Mouse (Mus musculus): ENCODE measurements around the gene Olfr96. TPM values are rescaled to one million over a fixed set of nuclear protein-coding genes. Genes with fewer than 3 reads are reported as not detected.

Gene Olfr96
- polyA plus RNA-seq, 1 experiment from 2014 or later, result not detected

GRCm38 (mm10) chr17:37249460-37249859, 29.5 kb downstream of the Olfr96 start:
- Histone ChIP-seq H3K9me3 (ENCODE audit: control insufficient read depth, low read length) (no peaks in the 10 kb centered on the region), H3K27me3 (ENCODE audit: control insufficient read depth, insufficient read depth, low read length) (no peaks in the 10 kb centered on the region), H3K9ac (ENCODE audit: low read length) (no peak overlapping the region), H3K4me2 (no peak overlapping the region), H3K4me1 (ENCODE audit: control insufficient read depth, insufficient read depth, low read length) (no peaks in the 10 kb centered on the region), H3K27ac (ENCODE audit: low read depth, low read length) (no peak overlapping the region), H3K4me3 (ENCODE audit: low read depth, low read length) (no peak overlapping the region), H3K36me3 (ENCODE audit: control insufficient read depth, insufficient read depth, low read length) (no peaks in the 10 kb centered on the region)
- ATAC-seq (ENCODE audit: low FRiP score), result no peak
- DNase-seq (ENCODE audit: low spot score, missing footprints), result no peak

- H3K27ac ChIP-seq (ENCODE audit: low read depth, low read length), result no peak overlapping the region
- H3K4me3 ChIP-seq (ENCODE audit: low read depth, low read length), result no peak overlapping the region
- no peak for DNase-seq (ENCODE audit: low spot score, missing footprints)
- no peaks in the 10 kb centered on the region for H3K36me3 ChIP-seq (ENCODE audit: control insufficient read depth, insufficient read depth, low read length)
- no peak overlapping the region for H3K9ac ChIP-seq (ENCODE audit: low read length)
- no peak overlapping the region for H3K4me2 ChIP-seq
- no peaks in the 10 kb centered on the region for H3K9me3 ChIP-seq (ENCODE audit: control insufficient read depth, low read length)
- H3K4me1 ChIP-seq (ENCODE audit: control insufficient read depth, insufficient read depth, low read length), result no peaks in the 10 kb centered on the region
- H3K27me3 ChIP-seq (ENCODE audit: control insufficient read depth, insufficient read depth, low read length), result no peaks in the 10 kb centered on the region
- ATAC-seq (ENCODE audit: low FRiP score), result no peak
- WGBS, result 14% methylated on average over 1 of the region's 1 CpGs
Observed at GRCm38 (mm10) chr17:37250544-37250943, 30.6 kb downstream of the Olfr96 start.

GRCm38 (mm10) chr17:37263626-37264025, 43.7 kb downstream of the Olfr96 start, which contains the start of gene Olfr98:
Gene Olfr98, minus strand, starts transcription at chr17:37263749.
- Histone ChIP-seq H3K4me1 (ENCODE audit: control insufficient read depth, insufficient read depth, low read length) (no peaks in the 10 kb centered on the region), H3K27me3 (ENCODE audit: control insufficient read depth, insufficient read depth, low read length) (no peaks in the 10 kb centered on the region), H3K4me3 (ENCODE audit: low read depth, low read length) (no peak within 1 kb of the TSS), H3K4me2 (no peak within 1 kb of the TSS), H3K36me3 (ENCODE audit: control insufficient read depth, insufficient read depth, low read length) (no peaks in the 10 kb centered on the region), H3K9me3 (ENCODE audit: control insufficient read depth, low read length) (no peaks in the 10 kb centered on the region), H3K27ac (ENCODE audit: low read depth, low read length) (no peak within 1 kb of the TSS), H3K9ac (ENCODE audit: low read length) (no peak within 1 kb of the TSS)
- WGBS, result 78% methylated on average over 1 of the region's 1 CpGs
- DNase-seq (ENCODE audit: low spot score, missing footprints) (no peak), ATAC-seq (ENCODE audit: low FRiP score) (no peak)

- peak; percentile 99 for ATAC-seq (ENCODE audit: low FRiP score)
- Histone ChIP-seq H3K9ac (ENCODE audit: low read length) (peak within 1 kb of the TSS; percentile 54), H3K4me3 (ENCODE audit: low read depth, low read length) (peak within 1 kb of the TSS; percentile 41), H3K4me2 (peak within 1 kb of the TSS; percentile 59), H3K27ac (ENCODE audit: low read depth, low read length) (no peak within 1 kb of the TSS), H3K4me1 (ENCODE audit: control insufficient read depth, insufficient read depth, low read length) (no peaks in the 10 kb centered on the region), H3K27me3 (ENCODE audit: control insufficient read depth, insufficient read depth, low read length) (no peaks in the 10 kb centered on the region), H3K9me3 (ENCODE audit: control insufficient read depth, low read length) (no peaks in the 10 kb centered on the region), H3K36me3 (ENCODE audit: control insufficient read depth, insufficient read depth, low read length) (no peaks in the 10 kb centered on the region)
- 5% methylated on average over 26 of the region's 26 CpGs for whole genome bisulfite sequencing
- DNase-seq (ENCODE audit: low spot score, missing footprints), result peak; percentile 99
Observed at GRCm38 (mm10) chr17:37270058-37270701, 50.2 kb downstream of the Olfr96 start, which contains the start of gene H2-M3. Gene H2-M3, plus strand, starts transcription at chr17:37270220.

GRCm38 (mm10) chr17:37270702-37271092, 50.8 kb downstream of the Olfr96 start:
- no peaks in the 10 kb centered on the region for H3K4me1 ChIP-seq (ENCODE audit: control insufficient read depth, insufficient read depth, low read length)
- peak overlapping the region; percentile 41 for H3K4me3 ChIP-seq (ENCODE audit: low read depth, low read length)
- H3K4me2 ChIP-seq, result peak overlapping the region; percentile 59
- DNase-seq (ENCODE audit: low spot score, missing footprints), result no peak
- H3K9me3 ChIP-seq (ENCODE audit: control insufficient read depth, low read length), result no peaks in the 10 kb centered on the region
- H3K9ac ChIP-seq (ENCODE audit: low read length), result peak overlapping the region; percentile 54
- 62% methylated on average over 8 of the region's 8 CpGs for WGBS
- ATAC-seq (ENCODE audit: low FRiP score), result peak; percentile 49; the same call in 1 of the 2 replicates
- H3K27ac ChIP-seq (ENCODE audit: low read depth, low read length), result no peak overlapping the region
- H3K27me3 ChIP-seq (ENCODE audit: control insufficient read depth, insufficient read depth, low read length), result no peaks in the 10 kb centered on the region
- H3K36me3 ChIP-seq (ENCODE audit: control insufficient read depth, insufficient read depth, low read length), result no peaks in the 10 kb centered on the region

- Histone ChIP-seq H3K9me3 (ENCODE audit: control insufficient read depth, low read length) (no peaks in the 10 kb centered on the region), H3K9ac (ENCODE audit: low read length) (no peak overlapping the region), H3K4me3 (ENCODE audit: low read depth, low read length) (no peak overlapping the region), H3K27me3 (ENCODE audit: control insufficient read depth, insufficient read depth, low read length) (no peaks in the 10 kb centered on the region), H3K27ac (ENCODE audit: low read depth, low read length) (no peak overlapping the region), H3K4me2 (no peak overlapping the region), H3K4me1 (ENCODE audit: control insufficient read depth, insufficient read depth, low read length) (no peaks in the 10 kb centered on the region), H3K36me3 (ENCODE audit: control insufficient read depth, insufficient read depth, low read length) (no peaks in the 10 kb centered on the region)
- ATAC-seq (ENCODE audit: low FRiP score) (no peak), DNase-seq (ENCODE audit: low spot score, missing footprints) (no peak)
- 74% methylated on average over 2 of the region's 2 CpGs for WGBS
Observed at GRCm38 (mm10) chr17:37275626-37276248, 55.8 kb downstream of the Olfr96 start.

Other genes with a start within 250 kb of the Olfr96 start
- gene 2410137M14Rik, start 238.9 kb upstream of the Olfr96 start, polyA plus RNA-seq (2014; fragmentation: Nextera tagmentation; extraction: Ambion mirVana), result 0.39 TPM in 1 of 2 replicates, not detected in the other
- 0.41 and 0.67 TPM in 2 replicates for gene H2-M5, start 230.6 kb upstream of the Olfr96 start, polyA plus RNA-seq (2014; fragmentation: Nextera tagmentation; extraction: Ambion mirVana)
- 89.9 and 102 TPM in 2 replicates for gene Zfp57, start 219.0 kb upstream of the Olfr96 start, polyA plus RNA-seq (2014; fragmentation: Nextera tagmentation; extraction: Ambion mirVana)
- gene Mog, start 196.7 kb upstream of the Olfr96 start, polyA plus RNA-seq (2014; fragmentation: Nextera tagmentation; extraction: Ambion mirVana), result 0.18 and 0.42 TPM in 2 replicates
- gene Gabbr1, start 174.2 kb upstream of the Olfr96 start, polyA plus RNA-seq (2014; fragmentation: Nextera tagmentation; extraction: Ambion mirVana), result 14.3 and 14.5 TPM in 2 replicates
- not detected in 2 replicates for gene Olfr90, start 131.6 kb upstream of the Olfr96 start, polyA plus RNA-seq (2014; fragmentation: Nextera tagmentation; extraction: Ambion mirVana)
- not detected in 2 replicates for gene Olfr91, start 121.9 kb upstream of the Olfr96 start, polyA plus RNA-seq (2014; fragmentation: Nextera tagmentation; extraction: Ambion mirVana)
- not detected in 2 replicates for gene Olfr92, start 100.1 kb upstream of the Olfr96 start, polyA plus RNA-seq (2014; fragmentation: Nextera tagmentation; extraction: Ambion mirVana)
- gene Olfr93, start 58.7 kb upstream of the Olfr96 start, polyA plus RNA-seq (2014; fragmentation: Nextera tagmentation; extraction: Ambion mirVana), result not detected in 2 replicates
- not detected in 2 replicates for gene Ubd, start 26.3 kb upstream of the Olfr96 start, polyA plus RNA-seq (2014; fragmentation: Nextera tagmentation; extraction: Ambion mirVana)
- gene Olfr94, start 19.2 kb upstream of the Olfr96 start, polyA plus RNA-seq (2014; fragmentation: Nextera tagmentation; extraction: Ambion mirVana), result not detected in 2 replicates
- gene Olfr95, start 7.0 kb upstream of the Olfr96 start, polyA plus RNA-seq (2014; fragmentation: Nextera tagmentation; extraction: Ambion mirVana), result not detected in 2 replicates
- gene Olfr97, start 17.2 kb downstream of the Olfr96 start, polyA plus RNA-seq (2014; fragmentation: Nextera tagmentation; extraction: Ambion mirVana), result not detected in 2 replicates
- not detected in 2 replicates for gene Olfr98, start 43.6 kb downstream of the Olfr96 start, polyA plus RNA-seq (2014; fragmentation: Nextera tagmentation; extraction: Ambion mirVana)
- 1.4 and 1.8 TPM in 2 replicates for gene H2-M3, start 50.1 kb downstream of the Olfr96 start, polyA plus RNA-seq (2014; fragmentation: Nextera tagmentation; extraction: Ambion mirVana)
- not detected in 2 replicates for gene Olfr99, start 63.3 kb downstream of the Olfr96 start, polyA plus RNA-seq (2014; fragmentation: Nextera tagmentation; extraction: Ambion mirVana)
- not detected in 2 replicates for gene Olfr101, start 84.2 kb downstream of the Olfr96 start, polyA plus RNA-seq (2014; fragmentation: Nextera tagmentation; extraction: Ambion mirVana)
- gene Olfr102, start 96.9 kb downstream of the Olfr96 start, polyA plus RNA-seq (2014; fragmentation: Nextera tagmentation; extraction: Ambion mirVana), result not detected in 2 replicates
- not detected in 2 replicates for gene Olfr103, start 119.6 kb downstream of the Olfr96 start, polyA plus RNA-seq (2014; fragmentation: Nextera tagmentation; extraction: Ambion mirVana)
- not detected in 2 replicates for gene Olfr104-ps, start 139.4 kb downstream of the Olfr96 start, polyA plus RNA-seq (2014; fragmentation: Nextera tagmentation; extraction: Ambion mirVana)
- not detected in 2 replicates for gene Olfr105-ps, start 158.9 kb downstream of the Olfr96 start, polyA plus RNA-seq (2014; fragmentation: Nextera tagmentation; extraction: Ambion mirVana)
- gene Olfr106-ps, start 170.2 kb downstream of the Olfr96 start, polyA plus RNA-seq (2014; fragmentation: Nextera tagmentation; extraction: Ambion mirVana), result not detected in 2 replicates
- not detected in 2 replicates for gene Olfr107, start 179.1 kb downstream of the Olfr96 start, polyA plus RNA-seq (2014; fragmentation: Nextera tagmentation; extraction: Ambion mirVana)
- not detected in 2 replicates for gene Olfr108, start 225.3 kb downstream of the Olfr96 start, polyA plus RNA-seq (2014; fragmentation: Nextera tagmentation; extraction: Ambion mirVana)
- gene Olfr109, start 238.8 kb downstream of the Olfr96 start, polyA plus RNA-seq (2014; fragmentation: Nextera tagmentation; extraction: Ambion mirVana), result not detected in 2 replicates